Mouse (Mus musculus) midbrain, postnatal 0 days (tissue): ENCODE results near the gene Cant1. TPM values are rescaled to one million over a fixed set of nuclear protein-coding genes. Genes with fewer than 3 reads are reported as not detected.

Source experiments
- ATAC-seq: fragments of 200-750 bp; cut with Nextera tagmentation; 2 replicates; pipeline ENCODE4 v1.8.0; 2017; ENCODE audit warnings: moderate number of reproducible peaks, mild to moderate bottlenecking, moderate TSS enrichment, moderate library complexity; ENCODE audit not compliant: low FRiP score
- DNase-seq: peaks from one replicate; pipeline ENCODE4 v3.0.0-alpha.2; 2015; ENCODE audit warnings: low spot score
- H3K27ac ChIP-seq: fragments of 300-500 bp; sonication (generic); 2 replicates; pipeline ENCODE4 v1.5.1; 2014; ENCODE audit warnings: low read depth, mild to moderate bottlenecking, low read length, mixed read lengths
- H3K27me3 ChIP-seq: fragments of 300-500 bp; sonication (generic); 2 replicates; pipeline ENCODE4 v1.6.1; 2014; ENCODE audit warnings: low read length, control low read depth, mixed read lengths; ENCODE audit not compliant: insufficient read depth
- H3K36me3 ChIP-seq: fragments of 300-500 bp; sonication (generic); 2 replicates; pipeline ENCODE4 v1.6.1; 2014; ENCODE audit warnings: low read length, control low read depth, mixed read lengths; ENCODE audit not compliant: insufficient read depth
- H3K4me1 ChIP-seq: fragments of 300-500 bp; sonication (generic); 2 replicates; pipeline ENCODE4 v1.6.1; 2014; ENCODE audit warnings: mild to moderate bottlenecking, control low read depth, antibody characterized with exemption, low read length, mixed read lengths; ENCODE audit not compliant: insufficient read depth
- H3K4me2 ChIP-seq: fragments of 300-500 bp; sonication (generic); 2 replicates; pipeline ENCODE4 v1.6.1; 2014; ENCODE audit warnings: low read depth, mild to moderate bottlenecking, low read length, mixed read lengths; ENCODE audit not compliant: poor library complexity, severe bottlenecking
- H3K4me3 ChIP-seq: fragments of 300-500 bp; sonication (generic); 2 replicates; pipeline ENCODE4 v1.5.1; 2014; ENCODE audit warnings: low read depth, mild to moderate bottlenecking, low read length, moderate library complexity
- H3K9ac ChIP-seq: fragments of 300-500 bp; sonication (generic); replicated peaks from 2 replicates; pipeline ENCODE4 v1.6.1; 2014; ENCODE audit warnings: mild to moderate bottlenecking, low read length, moderate library complexity, mixed read lengths; ENCODE audit not compliant: poor library complexity, severe bottlenecking
- H3K9me3 ChIP-seq: fragments of 300-500 bp; sonication (generic); 2 replicates; pipeline ENCODE4 v1.6.1; 2016; ENCODE audit warnings: low read length, control low read depth
- CTCF ChIP-seq: IDR thresholded peaks from 2 replicates; pipeline ENCODE4 v1.5.1; 2016; ENCODE audit warnings: antibody characterized with exemption, mild to moderate bottlenecking
- WGBS: fragments of 180-500 bp; shearing (Covaris S2); extraction: QIAGEN DNeasy Blood & Tissue Kit; methylation state at CpG from one replicate; pipeline ENCODE4 v1.1.7; 2014; 5-methylcytosine and 5-hydroxymethylcytosine counted together
- polyA plus RNA-seq: library from polyadenylated mRNA; unstranded; fragments of >200 nt; fragmentation: Nextera tagmentation; extraction: Ambion mirVana; gene quantifications from 2 replicates; pipeline ENCODE4 v1.2.1, GENCODE M21; 2015
- total RNA-seq: library from RNA; depleted of rRNA; stranded (reverse); fragments of >200 nt; gene quantifications from 2 replicates; pipeline ENCODE4 v1.2.3, GENCODE M21; 2014

The Cant1 gene
- total and polyA plus RNA-seq, 2 experiments from 2014 or later, result 30.0 to 51.5 TPM

- H3K4me3 ChIP-seq, result peak overlapping the region; percentile 26
- no peaks in the 10 kb centered on the region for H3K9me3 ChIP-seq
- peak overlapping the region; percentile 42 for H3K4me2 ChIP-seq
- no peak for TF ChIP-seq CTCF
- H3K4me1 ChIP-seq, result peaks cover 10% of the 10 kb centered on the region
- peak overlapping the region; percentile 46; the same call in 1 of the 2 replicates for H3K9ac ChIP-seq
- no peaks in the 10 kb centered on the region for H3K36me3 ChIP-seq
- ATAC-seq (no peak), DNase-seq (no peak)
- H3K27ac ChIP-seq, result no peak overlapping the region
- H3K27me3 ChIP-seq, result no peaks in the 10 kb centered on the region
- 7% methylated on average over 11 of the region's 11 CpGs for WGBS
Observed at GRCm38 (mm10) chr11:118428460-118428868, 9.6 kb upstream of the Cant1 start.

GRCm38 (mm10) chr11:118427986-118428385, 9.1 kb upstream of the Cant1 start, which contains the start of gene C1qtnf1:
TSS of gene C1qtnf1 (plus strand) at chr11:118428203.
- H3K4me3 ChIP-seq, result peak within 1 kb of the TSS; percentile 26
- no peaks in the 10 kb centered on the region for H3K27me3 ChIP-seq
- peak within 1 kb of the TSS; percentile 42 for H3K4me2 ChIP-seq
- DNase-seq, result peak; percentile 51
- 0 out of 2 replicates have a peak within 1 kb of the TSS, but pooled peaks have one; percentile 18 for H3K27ac ChIP-seq
- H3K9ac ChIP-seq, result peak within 1 kb of the TSS; percentile 46; the same call in 1 of the 2 replicates
- peak; percentile 16; the same call in 1 of the 2 replicates for TF ChIP-seq CTCF
- no peak for ATAC-seq
- no peaks in the 10 kb centered on the region for H3K36me3 ChIP-seq
- 2% methylated on average over 8 of the region's 8 CpGs for WGBS
- H3K4me1 ChIP-seq, result peaks cover 10% of the 10 kb centered on the region
- no peaks in the 10 kb centered on the region for H3K9me3 ChIP-seq

GRCm38 (mm10) chr11:118427266-118427779, 8.4 kb upstream of the Cant1 start:
- H3K27ac ChIP-seq, result 0 out of 2 replicates have a peak overlapping the region, but pooled peaks have one; percentile 18
- DNase-seq (no peak), ATAC-seq (no peak)
- H3K9me3 ChIP-seq, result no peaks in the 10 kb centered on the region
- H3K9ac ChIP-seq, result no peak overlapping the region
- H3K4me1 ChIP-seq, result peaks cover 10% of the 10 kb centered on the region
- WGBS, result 68% methylated on average over 3 of the region's 3 CpGs
- no peak overlapping the region; the same call in 1 of the 2 replicates for H3K4me3 ChIP-seq
- no peaks in the 10 kb centered on the region for H3K36me3 ChIP-seq
- no peaks in the 10 kb centered on the region for H3K27me3 ChIP-seq
- H3K4me2 ChIP-seq, result peak overlapping the region; percentile 42
- no peak for TF ChIP-seq CTCF

- Histone ChIP-seq H3K4me2 (no peak overlapping the region), H3K36me3 (no peaks in the 10 kb centered on the region), H3K27me3 (no peaks in the 10 kb centered on the region), H3K4me1 (peaks cover 10% of the 10 kb centered on the region), H3K4me3 (no peak overlapping the region), H3K27ac (no peak overlapping the region), H3K9me3 (no peaks in the 10 kb centered on the region), H3K9ac (no peak overlapping the region)
- no peak for DNase-seq
- WGBS, result 81% methylated on average over 5 of the region's 5 CpGs
- TF ChIP-seq CTCF, result no peak
- no peak for ATAC-seq
Observed at GRCm38 (mm10) chr11:118426765-118427164, 7.9 kb upstream of the Cant1 start.

- H3K9ac ChIP-seq, result no peak overlapping the region
- TF ChIP-seq CTCF, result no peak
Observed at GRCm38 (mm10) chr11:118424621-118425335, 5.9 kb upstream of the Cant1 start.

More at GRCm38 (mm10) chr11:118424621-118425335, 5.9 kb upstream of the Cant1 start:
- ATAC-seq (no peak), DNase-seq (no peak)
- no peak overlapping the region for H3K27ac ChIP-seq
- no peak overlapping the region for H3K4me3 ChIP-seq
- H3K4me2 ChIP-seq, result no peak overlapping the region
- peaks cover 10% of the 10 kb centered on the region for H3K4me1 ChIP-seq
- no peaks in the 10 kb centered on the region for H3K27me3 ChIP-seq
- WGBS, result 67% methylated on average over 13 of the region's 13 CpGs
- H3K36me3 ChIP-seq, result no peaks in the 10 kb centered on the region
- no peaks in the 10 kb centered on the region for H3K9me3 ChIP-seq
